Mouse (Mus musculus): ENCODE measurements around the gene Nfkb2. TPM values are rescaled to one million over a fixed set of nuclear protein-coding genes. Genes with fewer than 3 reads are reported as not detected.

Gene Nfkb2
- polyA plus RNA-seq (2015; fragmentation: Nextera tagmentation; extraction: Ambion mirVana) = 2.8 and 3.5 TPM in 2 replicates

GRCm38 (mm10) chr19:46304216-46304841 is at the start of gene Nfkb2:
Nfkb2 (plus strand) TSS chr19:46304320.

GRCm38 (mm10) chr19:46326756-46327305 is 22.7 kb downstream of the Nfkb2 start, which contains the start of gene Psd:
Psd (minus strand) TSS chr19:46327156.

GRCm38 (mm10) chr19:46328081-46329030 is 24.2 kb downstream of the Nfkb2 start, which contains the start of gene Fbxl15:
Fbxl15 (plus strand) TSS chr19:46328184.

GRCm38 (mm10) chr19:46338331-46338936 is 34.3 kb downstream of the Nfkb2 start, which contains the start of gene Cuedc2:
Cuedc2 (minus strand) TSS chr19:46338702.

GRCm38 (mm10) chr19:46350168-46350932 is 46.2 kb downstream of the Nfkb2 start, which contains the start of gene 2310034G01Rik:
2310034G01Rik (minus strand) TSS chr19:46350302.

MicroRNAs within 50 kb of the gene (microRNA counts, 519-probe panel; counts per million panel counts)
- microRNA mmu-miR-146b = 40.5 counts per million

Small RNA genes lying within 50 kb of the gene (microRNA-seq; reads per million reads assigned to microRNA genes)
- 4.1 reads per million, percentile 6 among the genes with 10 or more reads in this experiment for gene Mir146b

Other genes starting within 250 kb of the Nfkb2 start
- gene Nolc1, start 228.5 kb upstream of the Nfkb2 start, polyA plus RNA-seq (2015; fragmentation: Nextera tagmentation; extraction: Ambion mirVana) = 48.7 and 51.1 TPM in 2 replicates
- gene Elovl3, start 172.4 kb upstream of the Nfkb2 start, polyA plus RNA-seq (2015; fragmentation: Nextera tagmentation; extraction: Ambion mirVana) = not detected in 2 replicates
- 0.14 and 0.38 TPM in 2 replicates for gene Pitx3, start 156.0 kb upstream of the Nfkb2 start, polyA plus RNA-seq (2015; fragmentation: Nextera tagmentation; extraction: Ambion mirVana)
- gene Gbf1, start 151.8 kb upstream of the Nfkb2 start, polyA plus RNA-seq (2015; fragmentation: Nextera tagmentation; extraction: Ambion mirVana) = 62.8 and 64.7 TPM in 2 replicates
- 142 and 154 TPM in 2 replicates for gene Psd, start 22.8 kb downstream of the Nfkb2 start, polyA plus RNA-seq (2015; fragmentation: Nextera tagmentation; extraction: Ambion mirVana)
- 60.5 and 62.0 TPM in 2 replicates for gene Fbxl15, start 23.9 kb downstream of the Nfkb2 start, polyA plus RNA-seq (2015; fragmentation: Nextera tagmentation; extraction: Ambion mirVana)
- 334 and 392 TPM in 2 replicates for gene Cuedc2, start 34.4 kb downstream of the Nfkb2 start, polyA plus RNA-seq (2015; fragmentation: Nextera tagmentation; extraction: Ambion mirVana)
- gene Mfsd13a, start 36.8 kb downstream of the Nfkb2 start, polyA plus RNA-seq (2015; fragmentation: Nextera tagmentation; extraction: Ambion mirVana) = 12.7 and 13.9 TPM in 2 replicates
- 2.2 and 3.0 TPM in 2 replicates for gene 2310034G01Rik, start 46.0 kb downstream of the Nfkb2 start, polyA plus RNA-seq (2015; fragmentation: Nextera tagmentation; extraction: Ambion mirVana)
- gene Actr1a, start 91.4 kb downstream of the Nfkb2 start, polyA plus RNA-seq (2015; fragmentation: Nextera tagmentation; extraction: Ambion mirVana) = 232 and 254 TPM in 2 replicates
- gene Sufu, start 92.6 kb downstream of the Nfkb2 start, polyA plus RNA-seq (2015; fragmentation: Nextera tagmentation; extraction: Ambion mirVana) = 12.1 and 13.0 TPM in 2 replicates
- gene Trim8, start 197.4 kb downstream of the Nfkb2 start, polyA plus RNA-seq (2015; fragmentation: Nextera tagmentation; extraction: Ambion mirVana) = 29.8 and 33.8 TPM in 2 replicates

Measured in neural tube, postnatal 0 days (tissue).